Mouse (Mus musculus): ENCODE data around the gene Rasgrf1. TPM values are rescaled to one million over a fixed set of nuclear protein-coding genes. Genes with fewer than 3 reads are reported as not detected.

Gene Rasgrf1
- polyA plus RNA-seq, 2 experiments from 2014 or later: 0.28 to 0.95 TPM

GRCm38 (mm10) chr9:89907941-89908340 is 1.8 kb upstream of the Rasgrf1 start:
- no peak for ATAC-seq

DNA sequence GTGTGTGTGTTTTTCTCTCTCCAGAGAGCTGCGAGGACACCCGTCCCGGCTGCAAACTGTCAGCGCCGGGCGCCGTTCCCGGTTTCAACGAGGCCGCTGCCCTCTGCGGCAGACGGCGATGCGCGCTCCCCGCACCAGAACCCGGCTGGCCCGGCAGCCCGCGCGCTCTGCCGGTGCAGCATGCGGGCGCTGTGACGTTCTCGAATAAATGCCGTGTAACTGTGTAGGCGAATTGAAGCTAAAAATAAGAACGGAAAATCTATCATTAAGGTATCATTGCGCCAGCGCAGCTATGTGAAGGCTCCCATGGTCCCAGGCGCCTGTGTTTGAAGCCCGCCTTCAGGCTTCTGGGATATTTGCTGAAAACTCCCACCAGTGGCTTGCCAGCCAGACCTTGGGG is 1.1 kb upstream of the Rasgrf1 start:
- no peak for ATAC-seq

DNA sequence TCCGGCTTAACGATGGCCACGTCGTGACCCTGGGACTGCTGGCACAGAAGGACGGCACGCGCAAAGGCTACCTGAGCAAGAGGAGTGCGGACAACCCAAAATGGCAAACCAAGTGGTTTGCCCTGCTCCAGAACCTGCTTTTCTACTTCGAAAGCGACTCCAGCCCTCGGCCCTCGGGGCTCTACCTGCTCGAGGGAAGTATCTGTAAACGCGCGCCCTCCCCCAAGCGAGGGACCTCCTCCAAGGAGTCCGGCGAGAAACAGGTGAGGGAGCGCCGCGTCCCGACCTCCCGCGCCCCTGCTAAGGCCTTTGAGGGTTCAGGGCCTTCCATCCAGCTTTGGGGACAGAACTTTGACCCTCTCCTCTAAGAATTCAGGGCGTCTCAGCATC is 298 bp downstream of the Rasgrf1 start:
- no peak for ATAC-seq

- no peak for ATAC-seq
Measured at GRCm38 (mm10) chr9:89910741-89911444, 1.2 kb downstream of the Rasgrf1 start.

DNA sequence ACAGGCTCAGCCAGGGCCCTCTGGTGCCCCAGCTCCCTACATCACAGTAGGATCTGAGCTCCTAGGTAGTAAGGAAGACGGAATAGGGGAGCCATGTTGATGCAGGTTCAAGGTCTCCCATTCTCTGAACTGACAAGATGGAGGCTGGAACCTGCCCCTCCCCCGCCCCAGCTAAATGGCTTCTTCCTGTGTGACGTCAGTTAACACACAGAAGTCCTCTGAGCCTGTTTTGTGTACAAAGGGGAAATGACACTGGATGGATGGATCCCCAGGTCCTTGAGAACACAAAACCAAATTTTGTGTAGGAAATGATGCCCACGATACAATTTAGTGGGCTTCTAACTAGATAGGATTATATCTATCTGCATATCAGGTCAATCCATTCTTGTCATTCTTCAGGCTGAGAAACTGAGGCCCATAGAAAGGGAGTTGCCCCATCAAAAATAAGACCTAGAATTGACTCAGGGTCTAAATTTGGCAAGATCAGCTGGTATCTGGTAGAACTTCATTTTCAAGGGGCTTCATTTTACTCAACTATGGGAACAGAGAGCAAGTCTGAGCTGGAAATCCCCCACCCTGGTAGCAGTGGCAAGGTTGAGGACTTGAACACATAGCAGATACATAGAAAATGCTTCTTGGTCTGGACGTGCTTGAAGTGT is 2.3 kb downstream of the Rasgrf1 start:
- ATAC-seq: no peak

- no peak for ATAC-seq
Measured at GRCm38 (mm10) chr9:89913135-89913534, 3.4 kb downstream of the Rasgrf1 start.

GRCm38 (mm10) chr9:89916471-89916870 is 6.8 kb downstream of the Rasgrf1 start:
- no peak for ATAC-seq

DNA sequence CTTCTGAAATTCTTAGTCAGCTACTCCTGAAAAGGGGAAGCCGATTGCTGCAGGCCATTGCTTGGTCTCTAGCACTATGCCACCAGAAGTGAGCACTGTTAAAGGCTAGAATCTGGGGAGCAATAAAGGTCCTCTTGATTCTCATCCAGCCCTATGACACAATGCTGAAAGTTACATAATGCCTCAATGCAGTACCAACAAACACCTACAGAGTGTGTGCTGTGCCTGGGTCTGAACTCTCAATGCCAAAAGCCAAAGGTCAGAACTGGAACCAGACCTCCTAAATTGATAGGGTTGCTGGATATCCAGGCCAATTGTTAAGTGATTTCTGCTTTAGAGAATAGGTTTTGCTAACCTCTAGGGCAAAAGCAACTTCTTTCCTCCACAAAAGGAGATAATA is 7.7 kb downstream of the Rasgrf1 start:
- ATAC-seq: no peak

DNA sequence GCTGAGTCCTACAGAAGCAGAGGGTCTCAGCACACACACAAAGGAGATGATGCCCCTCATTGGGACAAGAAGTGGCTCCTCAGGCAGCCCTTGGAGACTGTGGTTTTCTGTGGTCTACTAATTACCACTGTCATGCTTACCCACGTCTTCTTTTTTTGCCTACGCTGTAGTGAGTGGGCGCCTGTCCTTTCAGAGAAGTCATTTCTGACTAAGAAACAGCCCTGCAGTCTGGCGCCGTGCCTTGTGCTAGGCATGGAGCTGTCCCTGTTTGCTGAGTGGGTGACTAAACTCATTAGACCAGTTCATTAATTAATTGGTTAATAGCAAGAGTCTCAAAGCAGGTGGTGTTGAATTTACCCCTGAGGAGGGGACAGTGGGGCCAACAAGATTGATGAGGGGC is 9.1 kb downstream of the Rasgrf1 start:
- no peak for ATAC-seq

GRCm38 (mm10) chr9:89921121-89921520 is 11.4 kb downstream of the Rasgrf1 start:
- no peak for ATAC-seq

DNA sequence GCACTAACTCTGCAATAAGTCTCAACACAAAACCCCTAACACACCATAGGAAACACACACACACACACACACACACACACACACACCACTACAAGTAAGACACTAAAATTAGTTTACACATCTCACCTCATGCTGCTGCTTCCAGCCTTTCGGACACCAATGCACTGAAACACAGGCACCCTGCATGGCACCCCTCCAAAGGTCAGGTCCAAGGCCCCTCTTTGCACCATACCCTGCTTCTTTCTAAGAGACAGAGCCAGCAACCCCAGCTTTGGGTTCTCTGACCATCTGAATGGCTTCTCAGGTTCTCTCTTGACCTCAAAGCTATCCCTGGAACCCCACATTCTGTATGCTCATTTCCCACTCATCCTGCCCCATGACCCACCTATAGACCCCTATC is 13.0 kb downstream of the Rasgrf1 start:
- no peak for ATAC-seq

- ATAC-seq: no peak
Measured at GRCm38 (mm10) chr9:89924836-89925235, 15.1 kb downstream of the Rasgrf1 start.

DNA sequence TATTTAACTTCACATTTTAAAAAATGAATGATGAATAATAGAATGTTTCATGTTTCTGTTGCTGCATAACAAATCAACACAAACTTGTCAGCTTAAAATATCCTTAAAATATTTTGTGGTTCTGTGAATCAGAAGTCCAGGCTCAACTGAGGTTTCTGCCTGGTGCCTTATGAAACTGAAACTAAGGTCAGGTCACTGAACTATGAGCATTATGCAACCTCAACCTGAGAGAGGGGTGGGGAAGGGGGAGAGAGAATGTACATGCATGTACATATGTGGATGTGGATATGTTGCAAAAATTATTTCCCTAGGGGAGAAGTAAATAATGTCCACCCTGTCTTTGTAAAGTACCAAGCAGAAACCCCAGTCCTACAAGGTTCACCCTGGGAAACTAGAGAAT is 18.8 kb downstream of the Rasgrf1 start:
- no peak for ATAC-seq

GRCm38 (mm10) chr9:89940428-89940827 is 30.7 kb downstream of the Rasgrf1 start:
- ATAC-seq: no peak

DNA sequence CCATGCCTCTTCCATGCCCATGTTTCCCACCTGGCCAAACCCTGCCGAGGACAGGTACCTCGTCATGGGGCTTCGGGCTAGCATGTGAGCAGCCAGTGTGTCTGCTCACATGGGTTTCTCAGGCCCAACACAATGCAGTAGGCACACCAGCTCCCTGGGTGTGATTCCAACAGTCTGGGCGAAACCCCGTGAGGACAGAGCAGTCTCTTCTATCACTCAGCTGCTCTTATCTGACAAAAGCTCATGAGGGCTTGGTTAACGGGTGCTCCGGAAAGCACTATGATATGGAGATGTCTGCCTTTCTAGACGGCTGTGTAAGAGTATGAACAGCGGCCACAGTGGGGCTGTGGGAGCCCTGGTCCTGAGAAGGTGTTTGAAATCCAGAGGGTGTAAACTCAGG is 37.1 kb downstream of the Rasgrf1 start:
- ATAC-seq: no peak

- no peak for ATAC-seq
Measured at GRCm38 (mm10) chr9:89948602-89949001, 38.9 kb downstream of the Rasgrf1 start.

DNA sequence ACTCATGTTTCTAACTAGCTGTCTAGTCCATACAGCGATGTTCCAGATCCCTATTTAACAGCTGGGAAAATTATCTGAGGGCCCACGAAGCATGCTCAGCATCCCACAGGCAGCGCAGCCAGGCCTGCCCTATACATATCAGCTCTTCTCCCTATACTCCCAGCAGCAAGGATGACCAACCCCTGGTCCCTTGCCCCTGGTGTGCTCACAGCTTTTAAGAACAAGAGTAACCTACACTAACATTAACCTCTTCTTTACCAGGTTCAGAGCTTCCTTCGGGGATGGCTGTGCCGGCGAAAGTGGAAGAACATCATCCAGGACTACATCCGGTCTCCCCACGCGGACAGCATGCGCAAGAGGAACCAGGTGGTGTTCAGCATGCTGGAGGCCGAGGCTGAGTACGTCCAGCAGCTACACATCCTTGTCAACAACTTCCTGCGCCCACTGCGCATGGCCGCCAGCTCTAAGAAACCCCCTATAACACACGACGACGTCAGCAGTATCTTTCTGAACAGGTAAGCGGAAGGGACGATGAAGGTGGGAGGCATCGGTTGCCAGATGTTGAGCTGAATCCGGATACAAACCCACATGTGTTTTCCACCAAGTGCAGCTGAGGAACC is 44.0 kb downstream of the Rasgrf1 start:
- ATAC-seq: no peak

DNA sequence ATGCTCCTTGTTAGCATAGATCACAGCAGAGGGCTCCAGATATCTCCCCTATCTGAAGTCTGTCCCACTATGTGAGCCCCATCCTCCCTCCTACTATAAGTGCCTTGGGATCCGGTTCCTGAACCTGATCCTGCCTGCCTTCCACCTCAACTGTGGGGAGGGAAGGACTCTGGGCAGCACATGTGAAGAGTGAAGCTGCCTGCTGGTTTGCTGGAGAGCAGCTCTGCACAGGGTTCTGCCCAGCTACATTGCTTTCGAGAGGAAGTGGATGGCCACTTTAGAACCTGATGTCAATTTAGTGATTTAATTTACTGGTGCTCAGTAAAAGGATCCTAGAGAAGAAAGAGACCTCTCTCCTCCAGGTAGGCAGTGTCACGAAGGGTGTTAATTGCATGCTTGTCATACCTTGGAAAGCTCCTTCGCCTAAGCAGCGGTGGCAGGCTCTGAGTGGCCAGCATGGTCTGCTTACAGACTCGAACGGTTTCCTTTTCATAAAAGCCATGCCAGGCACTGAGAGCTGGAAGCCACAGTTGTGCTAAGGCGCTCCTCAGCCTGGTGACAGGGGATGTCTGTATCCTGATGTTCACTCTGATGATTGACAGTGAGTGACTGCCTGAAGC is 45.3 kb downstream of the Rasgrf1 start:
- no peak for ATAC-seq

- no peak for ATAC-seq
Measured at GRCm38 (mm10) chr9:89958959-89959358, 49.3 kb downstream of the Rasgrf1 start.

- ATAC-seq: no peak
Measured at GRCm38 (mm10) chr9:89964091-89964490, 54.4 kb downstream of the Rasgrf1 start.

GRCm38 (mm10) chr9:89967716-89968115 is 58.0 kb downstream of the Rasgrf1 start:
- no peak for ATAC-seq

- ATAC-seq: no peak
Measured at GRCm38 (mm10) chr9:89968836-89969450, 59.2 kb downstream of the Rasgrf1 start.

GRCm38 (mm10) chr9:89970271-89970670 is 60.6 kb downstream of the Rasgrf1 start:
- ATAC-seq: no peak
